Mouse (Mus musculus): Measurements from ENCODE around the gene Denr.

The Denr gene

GRCm38 (mm10) chr5:123968468-123968867 lies 61.5 kb downstream of the Denr start:
- no peak for DNase-seq (ENCODE audit: extremely low read depth, low read depth, low spot score)

- DNase-seq (ENCODE audit: extremely low read depth, low read depth, low spot score): no peak
Observed at GRCm38 (mm10) chr5:123969216-123969615, 62.2 kb downstream of the Denr start.

- no peak for DNase-seq (ENCODE audit: extremely low read depth, low read depth, low spot score)
Observed at GRCm38 (mm10) chr5:123970576-123970975, 63.6 kb downstream of the Denr start.

GRCm38 (mm10) chr5:123972453-123972852 lies 65.5 kb downstream of the Denr start:
- no peak for DNase-seq (ENCODE audit: extremely low read depth, low read depth, low spot score)

GRCm38 (mm10) chr5:123973299-123974178 lies 66.6 kb downstream of the Denr start, which contains the start of gene Hip1r:
Hip1r (plus strand) TSS chr5:123973628.
- DNase-seq (ENCODE audit: extremely low read depth, low read depth, low spot score): no peak

GRCm38 (mm10) chr5:123974179-123974485 lies 67.2 kb downstream of the Denr start:
- no peak for DNase-seq (ENCODE audit: extremely low read depth, low read depth, low spot score)

GRCm38 (mm10) chr5:123974616-123975111 lies 67.7 kb downstream of the Denr start:
- no peak for DNase-seq (ENCODE audit: extremely low read depth, low read depth, low spot score)

- no peak for DNase-seq (ENCODE audit: extremely low read depth, low read depth, low spot score)
Observed at GRCm38 (mm10) chr5:123975668-123976180, 68.7 kb downstream of the Denr start.

GRCm38 (mm10) chr5:123977231-123977630 lies 70.3 kb downstream of the Denr start:
- DNase-seq (ENCODE audit: extremely low read depth, low read depth, low spot score): no peak

- DNase-seq (ENCODE audit: extremely low read depth, low read depth, low spot score): no peak
Observed at GRCm38 (mm10) chr5:123978131-123978530, 71.2 kb downstream of the Denr start.
